Mouse (Mus musculus): Measurements from ENCODE around the gene Gm11011.

DNA sequence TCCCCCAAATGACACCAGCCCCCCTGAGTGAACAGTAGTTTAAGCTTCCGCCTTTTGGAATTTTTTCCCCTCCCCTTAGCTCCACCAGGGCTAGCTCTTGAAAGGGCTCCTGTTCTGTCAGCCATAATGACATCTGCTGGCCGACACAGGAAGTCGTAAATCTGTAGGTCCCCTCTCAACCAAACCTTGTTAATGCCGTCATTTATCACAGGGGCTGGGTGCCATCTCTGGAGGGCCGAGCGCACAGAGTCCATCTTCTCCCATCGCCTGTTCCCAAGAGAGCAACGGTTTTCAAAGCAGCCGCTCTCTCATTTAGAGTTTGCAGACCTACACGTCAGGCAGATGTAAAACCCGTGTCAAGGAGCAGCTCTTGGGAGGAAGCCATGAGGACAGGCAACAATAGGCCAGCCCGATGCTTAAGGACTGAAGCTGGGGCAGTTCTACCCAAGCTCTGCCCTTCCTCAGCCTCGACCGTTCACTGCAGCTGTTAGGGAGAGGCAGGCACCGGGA lies 33.7 kb upstream of the Gm11011 start:
- no peak for TF ChIP-seq CTCF (IDR thresholded peaks at IDR 0.05; ENCODE audit: extremely low read depth, insufficient read length, insufficient replicate concordance, low read depth, low read length)
- no peak for TF ChIP-seq POLR2A (IDR thresholded peaks at IDR 0.05; ENCODE audit: low read depth, low read length)

All from small intestine, adult 2 months (tissue).